Mouse (Mus musculus): ENCODE measurements around the gene Sntg2.

Gene Sntg2

DNA sequence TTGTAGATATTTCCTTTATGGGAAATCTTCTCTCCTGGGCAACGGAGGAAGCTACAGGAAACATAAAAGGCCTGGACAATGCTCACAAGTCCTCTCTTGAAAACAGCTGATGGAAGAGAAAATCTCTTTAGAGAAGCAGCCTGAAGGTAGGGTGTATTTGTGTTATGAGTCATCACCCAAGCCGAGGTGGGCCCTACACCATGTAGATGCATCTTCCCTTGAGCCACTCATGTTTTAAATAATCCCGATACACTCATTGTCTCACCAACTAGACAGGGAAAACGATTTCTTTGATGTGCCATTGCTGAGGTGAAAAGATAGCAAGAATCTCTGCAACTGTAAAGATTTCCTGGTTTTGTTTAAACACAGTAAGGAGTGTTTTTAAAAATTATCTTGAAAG, 89.4 kb downstream of the Sntg2 start:
- no peak for DNase-seq (ENCODE audit: low read depth, low spot score)

DNA sequence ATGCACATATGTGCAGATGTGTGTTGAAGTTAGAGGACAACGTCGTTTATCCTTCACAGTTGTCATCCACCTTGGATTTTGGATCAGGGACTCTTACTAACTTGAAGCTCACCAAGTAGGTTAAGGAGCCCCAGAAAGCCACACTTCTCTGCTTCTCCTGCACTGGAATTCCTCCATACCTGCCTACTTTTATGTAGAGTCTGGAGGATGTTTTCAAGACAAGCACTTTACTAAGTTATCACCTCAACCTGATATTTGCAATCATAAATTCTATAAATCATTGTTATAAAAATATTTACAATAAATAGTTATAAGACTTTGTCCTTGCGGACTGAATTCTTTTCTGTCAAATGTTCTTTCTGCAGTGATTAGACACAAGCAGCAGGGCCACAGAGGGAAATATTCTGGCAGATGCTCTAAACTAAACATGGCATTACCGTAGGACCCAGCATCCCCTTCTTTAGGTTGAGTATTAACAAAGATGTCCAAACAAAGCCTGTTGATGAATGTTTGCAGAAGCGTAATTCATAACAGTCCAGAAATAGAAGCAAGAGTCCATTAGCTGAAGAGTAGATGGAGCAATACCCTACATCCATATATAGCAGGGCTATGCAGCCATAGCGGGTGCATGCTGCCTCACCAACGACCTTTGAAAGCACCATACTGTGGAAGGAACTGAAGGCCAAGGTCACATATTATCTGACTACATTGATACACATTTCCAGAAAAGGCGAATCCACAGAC, 100.8 kb downstream of the Sntg2 start:
- DNase-seq (ENCODE audit: low read depth, low spot score), result no peak

DNA sequence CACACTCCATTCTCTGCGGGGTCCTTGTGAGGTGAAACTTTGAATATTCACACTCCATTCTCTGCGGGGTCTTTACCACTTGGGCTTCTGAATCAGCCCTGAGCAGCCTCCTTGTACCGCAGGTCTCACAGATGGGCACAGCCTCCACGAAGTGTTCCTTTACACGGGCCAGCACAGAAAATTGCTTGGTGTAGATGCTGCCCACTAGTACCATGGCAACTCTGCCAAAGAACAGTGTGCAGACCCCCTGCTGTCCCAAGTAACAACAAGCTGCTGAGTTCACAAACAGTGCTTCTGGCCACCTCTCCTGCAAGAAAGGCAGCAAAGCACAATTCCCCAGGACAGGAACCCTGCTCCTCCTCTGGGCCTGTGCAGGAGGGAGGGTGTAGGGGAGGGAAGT, 109.0 kb downstream of the Sntg2 start:
- DNase-seq (ENCODE audit: low read depth, low spot score), result no peak

DNA sequence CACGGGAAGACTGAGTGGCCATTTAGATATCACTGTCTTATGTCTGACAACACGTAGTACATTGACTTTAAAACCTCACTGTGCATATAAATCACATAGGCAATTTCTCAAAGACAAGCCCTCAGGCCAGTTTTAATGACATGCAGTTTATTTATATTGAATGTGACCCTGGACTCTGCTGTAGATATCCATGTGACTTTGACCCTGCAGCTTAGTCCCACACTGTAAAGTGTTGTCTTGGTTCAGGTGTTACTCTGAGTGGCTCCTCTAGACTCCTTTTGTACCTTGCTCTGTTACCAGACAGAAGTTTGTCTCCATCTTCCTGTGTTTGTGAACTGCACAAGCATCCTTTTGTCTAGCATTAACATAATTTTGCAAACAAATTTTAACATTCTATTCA, 112.0 kb downstream of the Sntg2 start:
- DNase-seq (ENCODE audit: low read depth, low spot score), result no peak

DNA sequence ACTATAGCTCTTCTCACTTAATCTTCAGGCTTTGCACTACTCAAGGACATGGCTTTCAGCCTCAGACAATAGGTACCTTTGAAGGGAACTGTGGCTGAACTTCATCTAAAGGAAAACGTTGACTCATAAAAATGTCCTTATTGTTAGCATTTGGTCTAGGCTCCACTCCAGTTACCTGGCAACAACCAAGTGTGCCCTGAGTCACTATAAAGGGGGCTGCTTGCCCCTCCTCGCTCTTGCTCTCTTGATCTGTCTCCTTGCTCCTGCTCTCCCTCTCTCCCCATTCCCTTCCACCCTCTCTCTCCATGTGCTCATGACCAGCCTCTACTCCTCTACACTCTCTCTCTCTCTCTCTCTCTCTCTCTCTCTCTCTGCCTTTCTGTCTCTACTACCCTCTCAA, 114.5 kb downstream of the Sntg2 start:
- no peak for DNase-seq (ENCODE audit: low read depth, low spot score)

- no peak for DNase-seq (ENCODE audit: low read depth, low spot score)
Observed at GRCm38 (mm10) chr12:30257664-30258063, 115.5 kb downstream of the Sntg2 start.

GRCm38 (mm10) chr12:30256207-30256606, 117.0 kb downstream of the Sntg2 start:
- no peak for DNase-seq (ENCODE audit: low read depth, low spot score)

GRCm38 (mm10) chr12:30254581-30254980, 118.6 kb downstream of the Sntg2 start:
- DNase-seq (ENCODE audit: low read depth, low spot score), result no peak

GRCm38 (mm10) chr12:30252381-30252780, 120.8 kb downstream of the Sntg2 start:
- no peak for DNase-seq (ENCODE audit: low read depth, low spot score)

- DNase-seq (ENCODE audit: low read depth, low spot score), result no peak
Observed at GRCm38 (mm10) chr12:30251283-30251829, 121.8 kb downstream of the Sntg2 start.

DNA sequence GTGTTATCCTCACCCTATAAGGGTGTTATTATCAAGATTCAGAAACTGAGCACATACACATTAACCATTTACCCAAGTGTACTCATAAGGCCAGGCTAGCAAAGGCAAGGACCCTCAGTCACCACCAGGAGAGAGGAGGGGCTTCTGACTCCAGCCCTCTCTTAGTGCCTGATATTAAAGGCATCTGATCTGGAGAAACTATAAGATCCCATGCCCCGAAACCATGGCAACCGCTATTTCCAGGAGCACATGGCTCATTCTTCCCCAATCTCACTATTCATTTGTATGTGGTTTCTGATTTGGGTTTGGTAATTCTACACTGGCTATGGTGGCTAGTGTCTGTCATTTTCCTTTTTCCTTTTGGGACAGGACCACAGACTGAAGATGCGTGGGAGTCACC, 124.1 kb downstream of the Sntg2 start:
- DNase-seq (ENCODE audit: low read depth, low spot score), result no peak

GRCm38 (mm10) chr12:30246286-30246945, 126.8 kb downstream of the Sntg2 start:
- DNase-seq (ENCODE audit: low read depth, low spot score), result no peak

GRCm38 (mm10) chr12:30244194-30244593, 129.0 kb downstream of the Sntg2 start:
- no peak for DNase-seq (ENCODE audit: low read depth, low spot score)

GRCm38 (mm10) chr12:30240891-30241290, 132.3 kb downstream of the Sntg2 start:
- no peak for DNase-seq (ENCODE audit: low read depth, low spot score)

GRCm38 (mm10) chr12:30234940-30235339, 138.2 kb downstream of the Sntg2 start:
- no peak for DNase-seq (ENCODE audit: low read depth, low spot score)

- DNase-seq (ENCODE audit: low read depth, low spot score), result no peak
Observed at GRCm38 (mm10) chr12:30228004-30228403, 145.2 kb downstream of the Sntg2 start.

DNA sequence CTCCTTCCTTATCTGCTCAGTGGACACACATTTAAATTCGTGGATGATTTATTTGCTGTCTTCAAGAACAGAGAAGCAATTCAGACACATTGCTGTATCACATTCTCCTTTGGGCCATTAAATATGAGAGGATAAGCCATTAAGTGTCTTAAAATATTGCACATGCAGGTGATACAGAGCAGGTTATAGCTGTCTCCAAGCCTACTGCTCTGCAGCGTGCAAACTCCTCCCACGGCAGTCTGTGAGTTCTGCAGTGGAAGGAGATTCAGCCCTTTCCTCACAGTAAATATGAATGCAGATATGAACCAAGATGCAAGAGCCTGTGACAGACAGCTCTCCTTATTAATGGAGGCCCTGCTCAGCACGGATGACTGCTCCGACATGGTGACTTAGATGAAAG, 146.9 kb downstream of the Sntg2 start:
- no peak for DNase-seq (ENCODE audit: low read depth, low spot score)

GRCm38 (mm10) chr12:30216762-30217441, 156.3 kb downstream of the Sntg2 start:
- no peak for DNase-seq (ENCODE audit: low read depth, low spot score)

DNA sequence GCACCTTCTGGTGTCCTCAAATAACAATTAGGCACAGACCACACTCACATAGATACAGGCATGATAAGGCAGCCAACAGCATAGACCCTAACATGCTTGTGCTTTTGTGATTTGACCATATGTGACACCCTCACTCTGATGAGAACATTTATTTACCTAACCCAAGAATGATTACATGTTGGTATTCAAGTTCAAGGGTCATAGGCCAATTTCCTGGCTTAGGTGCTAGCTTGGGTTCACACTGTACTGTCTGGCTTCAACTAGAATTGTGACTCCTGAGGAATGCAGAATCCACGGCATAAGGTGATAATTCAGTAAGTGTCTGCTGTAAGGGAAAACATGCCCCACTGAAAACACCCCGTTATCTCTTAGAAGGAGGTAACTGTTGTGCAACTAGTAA, 158.4 kb downstream of the Sntg2 start:
- no peak for DNase-seq (ENCODE audit: low read depth, low spot score)

DNA sequence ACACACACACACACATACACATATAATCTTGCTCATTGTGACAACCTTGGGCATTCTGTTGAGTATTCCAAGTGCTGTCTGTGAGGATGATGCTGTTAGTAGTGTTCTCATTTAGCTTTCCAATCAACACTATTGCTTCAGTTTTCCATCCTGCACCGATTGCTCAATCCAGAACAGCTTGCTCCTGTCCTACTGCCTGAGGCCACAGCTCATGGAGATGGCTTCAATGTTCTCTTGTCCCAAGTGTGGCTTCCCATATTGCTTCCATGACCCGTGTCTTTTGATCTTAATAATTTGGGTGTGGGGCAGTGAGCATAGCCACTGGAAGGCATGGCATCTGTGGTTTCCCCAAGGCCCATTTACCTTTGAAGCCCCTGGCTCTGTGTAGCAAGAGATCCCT, 162.8 kb downstream of the Sntg2 start:
- no peak for DNase-seq (ENCODE audit: low read depth, low spot score)

- DNase-seq (ENCODE audit: low read depth, low spot score), result no peak
Observed at GRCm38 (mm10) chr12:30208527-30208926, 164.6 kb downstream of the Sntg2 start.

DNA sequence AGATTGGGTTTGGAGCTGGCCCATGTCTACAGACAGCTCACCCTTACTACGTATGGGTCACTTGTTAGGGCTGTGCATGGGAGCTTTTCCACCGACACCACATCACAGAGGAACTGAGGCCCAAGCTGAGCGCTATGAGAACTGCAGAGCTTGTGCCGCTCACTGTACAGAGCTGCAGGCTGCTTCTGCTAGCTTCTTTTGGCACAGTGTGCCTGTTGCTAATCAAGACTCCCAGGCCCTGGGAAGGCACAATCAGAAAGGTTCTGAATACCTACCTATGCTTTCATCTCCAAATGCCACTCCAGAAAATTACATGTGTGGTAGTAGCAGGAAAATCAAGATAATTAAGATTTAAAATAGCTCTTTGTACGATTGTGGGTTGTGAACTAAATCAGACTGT, 165.1 kb downstream of the Sntg2 start:
- no peak for DNase-seq (ENCODE audit: low read depth, low spot score)

- DNase-seq (ENCODE audit: low read depth, low spot score), result no peak
Observed at GRCm38 (mm10) chr12:30204457-30204856, 168.7 kb downstream of the Sntg2 start.

All from mesoderm, embryonic 11.5 days (tissue).